Mouse (Mus musculus): ENCODE measurements at regions not wholly inside any gene's neighbourhood (a gene's known extent, or its start where the extent isn't known, plus 50 kb on each side); places are given as distances from the start of the nearest gene placed in this dataset.
A peak's percentile ranks its signal among the peaks of the same experiment; 100 is the strongest.

- no peaks in the 10 kb centered on the region for H3K36me3 ChIP-seq (ENCODE audit: control insufficient read depth, insufficient read depth, low read length)
- H3K27ac ChIP-seq (ENCODE audit: low read length) = no peak overlapping the region
- H3K4me3 ChIP-seq (ENCODE audit: low read length) = no peak overlapping the region
- H3K9me3 ChIP-seq (ENCODE audit: control insufficient read depth, low read length) = no peaks in the 10 kb centered on the region
- peaks cover 9% of the 10 kb centered on the region; the same call in 1 of the 2 replicates for H3K4me1 ChIP-seq (ENCODE audit: control insufficient read depth, insufficient read depth, low read length)
- no peak overlapping the region for H3K9ac ChIP-seq (ENCODE audit: low read depth, low read length)
- H3K4me2 ChIP-seq (ENCODE audit: low read depth, low read length) = no peak overlapping the region
- WGBS = 84% methylated on average over 3 of the region's 3 CpGs
- H3K27me3 ChIP-seq (replicated peaks; ENCODE audit: control insufficient read depth, insufficient read depth, low read length) = peaks cover 4% of the 10 kb centered on the region; the same call in 1 of the 2 replicates
- ATAC-seq = no peak
Measured at GRCm38 (mm10) chr10:117573596-117573850, 55.8 kb upstream of the Cpm start.

GRCm38 (mm10) chr10:117572746-117573595, 56.3 kb upstream of the Cpm start:
- H3K27ac ChIP-seq (ENCODE audit: low read length) = no peak overlapping the region
- no peak overlapping the region for H3K4me3 ChIP-seq (ENCODE audit: low read length)
- H3K4me2 ChIP-seq (ENCODE audit: low read depth, low read length) = no peak overlapping the region
- WGBS = 63% methylated on average over 13 of the region's 13 CpGs
- no peaks in the 10 kb centered on the region for H3K9me3 ChIP-seq (ENCODE audit: control insufficient read depth, low read length)
- H3K36me3 ChIP-seq (ENCODE audit: control insufficient read depth, insufficient read depth, low read length) = no peaks in the 10 kb centered on the region
- no peak for ATAC-seq
- H3K27me3 ChIP-seq (replicated peaks; ENCODE audit: control insufficient read depth, insufficient read depth, low read length) = peaks cover 4% of the 10 kb centered on the region; the same call in 1 of the 2 replicates
- H3K4me1 ChIP-seq (ENCODE audit: control insufficient read depth, insufficient read depth, low read length) = peaks cover 9% of the 10 kb centered on the region; the same call in 1 of the 2 replicates
- H3K9ac ChIP-seq (ENCODE audit: low read depth, low read length) = no peak overlapping the region

DNA sequence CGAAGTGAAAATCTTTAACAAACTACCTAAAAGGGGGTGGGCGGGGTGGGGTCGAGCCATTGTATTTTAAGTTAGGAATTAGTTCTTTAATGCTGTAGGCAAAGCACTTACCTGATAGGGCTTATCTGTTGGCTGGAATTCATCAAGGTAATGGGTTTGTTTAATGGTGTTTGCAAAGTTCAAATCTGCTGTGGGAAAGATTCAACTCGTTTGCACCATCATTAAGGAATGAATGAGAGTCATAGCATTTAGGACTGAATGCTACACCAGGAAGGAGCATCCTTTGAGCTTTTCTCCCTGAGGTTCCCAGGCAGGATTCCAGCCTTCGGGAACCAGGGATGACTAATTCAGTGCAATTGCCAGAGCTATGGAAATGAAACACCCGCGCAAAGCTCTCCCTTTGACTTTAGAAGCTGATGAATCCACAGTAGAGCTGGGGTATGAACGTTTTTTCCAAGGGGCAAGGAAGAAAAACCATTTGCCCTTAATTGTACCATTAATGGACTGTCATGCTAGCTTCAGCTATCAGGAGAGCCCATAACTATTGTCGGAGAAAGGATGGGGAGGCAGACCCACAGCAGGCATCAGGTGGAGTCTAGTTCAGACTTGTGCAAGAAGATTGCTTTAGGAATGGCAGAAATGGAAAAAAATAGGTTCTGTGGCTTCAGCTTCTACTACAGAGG, 57.3 kb upstream of the Cpm start:
- 15% methylated on average over 9 of the region's 9 CpGs for WGBS
- peaks cover 9% of the 10 kb centered on the region; the same call in 1 of the 2 replicates for H3K4me1 ChIP-seq (ENCODE audit: control insufficient read depth, insufficient read depth, low read length)
- ATAC-seq = no peak
- 0 out of 2 replicates have a peak, but pooled peaks cover under 1% of the 10 kb centered on the region for H3K9me3 ChIP-seq (ENCODE audit: control insufficient read depth, low read length)
- peak overlapping the region; percentile 26; the same call in 1 of the 2 replicates for H3K9ac ChIP-seq (ENCODE audit: low read depth, low read length)
- no peaks in the 10 kb centered on the region for H3K36me3 ChIP-seq (ENCODE audit: control insufficient read depth, insufficient read depth, low read length)
- H3K27ac ChIP-seq (ENCODE audit: low read length) = no peak overlapping the region
- H3K27me3 ChIP-seq (replicated peaks; ENCODE audit: control insufficient read depth, insufficient read depth, low read length) = peaks cover 4% of the 10 kb centered on the region; the same call in 1 of the 2 replicates
- peak overlapping the region; percentile 38 for H3K4me3 ChIP-seq (ENCODE audit: low read length)
- H3K4me2 ChIP-seq (ENCODE audit: low read depth, low read length) = peak overlapping the region; percentile 53

DNA sequence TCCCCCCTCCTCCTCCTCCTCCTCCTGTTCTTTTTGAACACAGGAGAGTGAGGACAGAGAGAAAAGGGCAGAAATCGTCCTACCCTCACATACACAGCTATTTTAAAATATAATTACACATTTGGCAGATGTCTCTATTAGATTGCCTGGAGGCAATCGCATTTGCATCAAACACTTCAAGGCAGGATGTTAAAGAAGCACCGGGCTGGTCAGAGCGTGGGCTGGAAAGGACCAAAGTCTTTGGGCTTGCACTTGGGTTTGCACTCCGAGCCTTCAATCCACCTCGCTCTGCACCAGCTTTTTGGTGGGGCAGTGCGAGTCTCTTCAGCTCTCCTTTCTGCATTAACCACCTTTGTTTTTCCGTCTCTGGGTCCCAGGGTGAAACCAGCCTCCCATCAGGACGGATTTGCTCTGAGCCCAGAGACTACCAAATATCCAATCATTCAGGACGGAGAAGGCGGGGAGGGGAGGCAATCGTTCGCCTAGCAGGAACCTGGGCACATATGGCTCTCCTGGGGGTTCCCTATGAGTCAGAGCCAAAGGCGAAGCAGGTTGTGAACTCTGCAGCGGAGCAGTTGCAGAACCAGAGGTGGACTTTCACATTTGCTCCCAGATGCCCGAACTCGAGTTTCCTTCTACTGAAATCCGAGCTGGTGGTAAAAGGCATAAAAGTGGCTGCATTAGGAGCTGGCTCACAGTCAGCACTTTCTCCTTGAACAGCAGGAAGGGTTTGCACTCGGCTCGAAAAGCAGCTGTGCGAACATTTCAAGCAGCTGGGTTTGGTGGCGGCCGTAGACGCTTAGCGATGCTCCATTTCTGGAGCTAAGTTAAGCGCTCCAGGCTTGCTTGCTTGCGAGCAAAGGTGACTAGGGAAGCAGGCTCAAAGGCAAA, 58.1 kb upstream of the Cpm start:
- Histone ChIP-seq H3K9ac (ENCODE audit: low read depth, low read length) (peak overlapping the region; percentile 26; the same call in 1 of the 2 replicates), H3K27me3 (replicated peaks; ENCODE audit: control insufficient read depth, insufficient read depth, low read length) (peaks cover 4% of the 10 kb centered on the region; the same call in 1 of the 2 replicates), H3K4me2 (ENCODE audit: low read depth, low read length) (peak overlapping the region; percentile 53), H3K4me1 (ENCODE audit: control insufficient read depth, insufficient read depth, low read length) (peaks cover 9% of the 10 kb centered on the region; the same call in 1 of the 2 replicates), H3K36me3 (ENCODE audit: control insufficient read depth, insufficient read depth, low read length) (no peaks in the 10 kb centered on the region), H3K27ac (ENCODE audit: low read length) (no peak overlapping the region), H3K9me3 (ENCODE audit: control insufficient read depth, low read length) (peaks cover 6% of the 10 kb centered on the region; the same call in 1 of the 2 replicates), H3K4me3 (ENCODE audit: low read length) (peak overlapping the region; percentile 38)
- ATAC-seq = peak; percentile 61
- 2% methylated on average over 27 of the region's 27 CpGs for WGBS

DNA sequence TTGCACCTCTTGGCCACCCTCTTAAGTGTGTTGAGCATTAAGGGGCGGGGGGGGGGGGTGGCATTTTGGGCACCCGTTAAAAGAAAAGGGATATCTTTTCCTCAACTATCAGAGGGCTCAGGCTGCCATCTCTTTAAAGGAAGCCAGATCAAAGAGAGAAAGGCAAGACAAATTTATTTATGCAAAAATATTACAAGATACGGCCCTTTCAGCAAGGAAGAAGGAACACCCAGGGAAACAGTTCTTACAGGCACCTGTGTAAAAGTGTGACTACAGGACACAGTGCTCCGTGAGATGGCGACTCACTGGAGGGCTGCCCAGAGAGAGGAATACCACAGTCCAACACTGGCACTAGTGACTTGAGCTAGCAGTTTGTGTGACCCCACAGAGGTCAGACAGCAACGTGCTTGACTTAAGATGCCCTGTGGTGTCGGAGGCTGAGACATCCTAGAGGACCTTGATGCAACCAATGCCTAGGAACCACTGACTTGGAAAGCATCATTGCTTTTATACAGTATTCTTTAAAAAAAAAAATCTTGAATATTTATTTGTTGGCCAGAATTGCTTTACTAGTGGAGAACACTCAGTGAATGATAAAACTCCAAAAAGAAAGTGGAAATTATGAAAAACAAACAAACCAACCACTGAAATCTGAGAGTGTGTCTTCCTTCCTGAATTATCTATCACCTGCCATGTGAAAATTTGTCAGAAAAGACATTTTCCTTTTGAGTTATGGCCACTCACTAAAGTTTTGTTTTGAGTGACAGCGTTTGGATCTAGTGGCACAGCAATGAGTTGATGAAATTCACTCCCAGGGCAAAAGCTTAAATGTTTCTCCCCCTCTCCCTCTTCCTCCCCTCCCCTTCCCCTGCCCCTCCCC, 59.0 kb upstream of the Cpm start:
- Histone ChIP-seq H3K36me3 (ENCODE audit: control insufficient read depth, insufficient read depth, low read length) (no peaks in the 10 kb centered on the region), H3K27ac (ENCODE audit: low read length) (no peak overlapping the region), H3K4me1 (ENCODE audit: control insufficient read depth, insufficient read depth, low read length) (0 out of 2 replicates have a peak, but pooled peaks cover 7% of the 10 kb centered on the region), H3K4me3 (ENCODE audit: low read length) (no peak overlapping the region), H3K27me3 (replicated peaks; ENCODE audit: control insufficient read depth, insufficient read depth, low read length) (peaks cover 4% of the 10 kb centered on the region; the same call in 1 of the 2 replicates), H3K4me2 (ENCODE audit: low read depth, low read length) (no peak overlapping the region), H3K9me3 (ENCODE audit: control insufficient read depth, low read length) (peaks cover 7% of the 10 kb centered on the region; the same call in 1 of the 2 replicates), H3K9ac (ENCODE audit: low read depth, low read length) (no peak overlapping the region)
- no peak for ATAC-seq
- WGBS = 62% methylated on average over 8 of the region's 8 CpGs

DNA sequence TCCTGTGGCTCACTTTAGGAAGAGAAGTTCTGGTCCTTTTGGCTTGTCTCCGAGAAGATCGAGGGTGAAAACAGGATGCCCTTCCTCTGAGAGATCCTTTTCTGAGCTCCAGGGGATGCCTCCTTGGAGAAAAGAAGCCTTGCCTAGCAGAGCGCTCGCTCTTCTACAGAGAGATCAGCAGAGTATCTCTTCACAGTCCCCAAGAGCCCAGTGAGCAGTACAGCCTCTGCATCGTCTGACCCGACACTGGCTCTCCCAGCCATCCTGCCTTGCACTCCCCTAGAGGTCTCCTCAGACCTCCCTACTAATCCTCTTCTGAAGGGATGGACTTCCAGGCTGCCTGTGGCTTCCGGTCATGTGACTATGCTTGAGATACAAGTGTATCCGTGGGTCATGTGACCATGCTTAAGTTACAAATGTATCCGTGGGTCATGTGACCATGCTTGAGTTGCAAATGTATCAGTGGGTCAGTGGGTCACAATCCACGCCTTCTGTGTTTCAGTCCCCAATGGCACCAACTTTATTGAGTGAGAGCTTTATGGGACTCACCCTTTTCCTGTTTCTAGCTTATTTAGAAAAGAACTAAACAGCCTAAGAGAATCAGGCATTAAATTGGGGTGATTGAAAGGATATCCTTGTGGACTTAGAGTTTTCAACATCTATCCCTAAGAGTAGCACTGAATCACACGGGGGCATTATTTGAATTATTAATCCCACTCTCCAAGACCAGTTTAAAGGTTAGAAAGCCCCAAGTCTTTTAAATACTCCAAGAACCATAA, 59.8 kb upstream of the Cpm start:
- 76% methylated on average over 11 of the region's 11 CpGs for WGBS

DNA sequence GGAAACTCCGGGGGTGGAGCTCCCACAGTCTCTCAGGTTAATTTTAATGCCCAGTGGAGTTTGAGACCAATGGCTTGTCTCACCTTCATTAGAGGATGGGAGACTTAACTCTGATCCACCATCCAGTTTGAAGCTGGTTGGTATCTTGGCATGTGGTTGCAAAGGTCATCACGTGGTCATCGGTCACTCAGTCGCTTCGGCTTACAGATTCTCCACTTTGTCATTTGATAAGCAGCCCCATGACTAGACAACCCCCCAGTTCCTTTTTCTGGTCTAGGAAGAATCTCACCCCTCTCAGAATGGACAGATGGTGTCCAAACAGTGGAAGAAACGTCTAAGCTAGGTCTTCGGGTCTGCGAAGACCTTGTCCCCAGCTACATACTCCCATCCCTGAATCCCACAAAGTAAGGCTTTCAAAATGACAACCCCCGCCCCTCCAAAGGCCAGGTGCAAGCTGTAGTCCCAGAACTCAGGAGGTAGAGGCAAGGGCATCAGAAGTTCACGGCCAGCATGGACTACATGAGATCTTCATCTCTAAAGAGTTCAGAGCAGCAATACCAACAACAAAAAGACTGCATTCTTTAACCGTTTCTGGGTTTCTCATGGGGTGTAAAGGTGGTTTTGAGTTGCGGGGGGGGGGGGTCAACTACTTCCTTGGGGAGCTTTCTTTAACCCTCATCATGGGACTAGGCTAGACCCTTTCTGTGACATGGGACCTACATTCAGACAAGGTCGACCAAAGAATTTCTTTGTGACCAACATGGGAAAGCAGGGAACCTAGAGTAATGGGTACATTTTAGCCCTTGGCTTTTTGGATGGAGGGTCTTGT, 60.6 kb upstream of the Cpm start:
- no peaks in the 10 kb centered on the region for H3K36me3 ChIP-seq (ENCODE audit: control insufficient read depth, insufficient read depth, low read length)
- WGBS = 91% methylated on average over 13 of the region's 13 CpGs
- H3K9ac ChIP-seq (ENCODE audit: low read depth, low read length) = no peak overlapping the region
- peaks cover 7% of the 10 kb centered on the region; the same call in 1 of the 2 replicates for H3K9me3 ChIP-seq (ENCODE audit: control insufficient read depth, low read length)
- H3K4me1 ChIP-seq (ENCODE audit: control insufficient read depth, insufficient read depth, low read length) = 0 out of 2 replicates have a peak, but pooled peaks cover 7% of the 10 kb centered on the region
- peaks cover 4% of the 10 kb centered on the region; the same call in 1 of the 2 replicates for H3K27me3 ChIP-seq (replicated peaks; ENCODE audit: control insufficient read depth, insufficient read depth, low read length)
- no peak overlapping the region for H3K27ac ChIP-seq (ENCODE audit: low read length)
- H3K4me3 ChIP-seq (ENCODE audit: low read length) = no peak overlapping the region
- ATAC-seq = no peak
- no peak overlapping the region for H3K4me2 ChIP-seq (ENCODE audit: low read depth, low read length)

More for the DNA sequence above, 59.8 kb upstream of the Cpm start:
- Histone ChIP-seq H3K9ac (ENCODE audit: low read depth, low read length) (no peak overlapping the region), H3K4me3 (ENCODE audit: low read length) (no peak overlapping the region), H3K4me1 (ENCODE audit: control insufficient read depth, insufficient read depth, low read length) (0 out of 2 replicates have a peak, but pooled peaks cover 7% of the 10 kb centered on the region), H3K27me3 (replicated peaks; ENCODE audit: control insufficient read depth, insufficient read depth, low read length) (peaks cover 4% of the 10 kb centered on the region; the same call in 1 of the 2 replicates), H3K27ac (ENCODE audit: low read length) (no peak overlapping the region), H3K9me3 (ENCODE audit: control insufficient read depth, low read length) (peaks cover 7% of the 10 kb centered on the region; the same call in 1 of the 2 replicates), H3K36me3 (ENCODE audit: control insufficient read depth, insufficient read depth, low read length) (no peaks in the 10 kb centered on the region), H3K4me2 (ENCODE audit: low read depth, low read length) (no peak overlapping the region)
- ATAC-seq = no peak

Data from intestine, embryonic 16.5 days (tissue).